Mouse (Mus musculus) testis, adult 2 months (tissue): Measurements from ENCODE around the gene Dgke.
A peak's percentile ranks its signal among the peaks of the same experiment; 100 is the strongest.

Experiments used
- CTCF ChIP-seq: fragments of 200-500 bp; IDR thresholded peaks from 2 replicates; pipeline ENCODE4 v1.5.1; 2012; ENCODE audit warnings: low read depth, mild to moderate bottlenecking, inconsistent platforms, low read length, moderate library complexity; ENCODE audit not compliant: control insufficient read depth, insufficient read depth, insufficient replicate concordance
- POLR2A ChIP-seq: fragments of 200-500 bp; IDR thresholded peaks from 2 replicates; pipeline ENCODE4 v1.6.1; 2012; ENCODE audit warnings: low read depth, mild to moderate bottlenecking, inconsistent platforms, low read length, moderate library complexity; ENCODE audit not compliant: control insufficient read depth

GRCm38 (mm10) chr11:89060423-89061089 lies 6.1 kb downstream of the Dgke start:
- TF ChIP-seq CTCF (no peak), POLR2A (peak; percentile 75)
